9 mouse cellular contexts compared by ENCODE assay signal in the genomic region with DNA sequence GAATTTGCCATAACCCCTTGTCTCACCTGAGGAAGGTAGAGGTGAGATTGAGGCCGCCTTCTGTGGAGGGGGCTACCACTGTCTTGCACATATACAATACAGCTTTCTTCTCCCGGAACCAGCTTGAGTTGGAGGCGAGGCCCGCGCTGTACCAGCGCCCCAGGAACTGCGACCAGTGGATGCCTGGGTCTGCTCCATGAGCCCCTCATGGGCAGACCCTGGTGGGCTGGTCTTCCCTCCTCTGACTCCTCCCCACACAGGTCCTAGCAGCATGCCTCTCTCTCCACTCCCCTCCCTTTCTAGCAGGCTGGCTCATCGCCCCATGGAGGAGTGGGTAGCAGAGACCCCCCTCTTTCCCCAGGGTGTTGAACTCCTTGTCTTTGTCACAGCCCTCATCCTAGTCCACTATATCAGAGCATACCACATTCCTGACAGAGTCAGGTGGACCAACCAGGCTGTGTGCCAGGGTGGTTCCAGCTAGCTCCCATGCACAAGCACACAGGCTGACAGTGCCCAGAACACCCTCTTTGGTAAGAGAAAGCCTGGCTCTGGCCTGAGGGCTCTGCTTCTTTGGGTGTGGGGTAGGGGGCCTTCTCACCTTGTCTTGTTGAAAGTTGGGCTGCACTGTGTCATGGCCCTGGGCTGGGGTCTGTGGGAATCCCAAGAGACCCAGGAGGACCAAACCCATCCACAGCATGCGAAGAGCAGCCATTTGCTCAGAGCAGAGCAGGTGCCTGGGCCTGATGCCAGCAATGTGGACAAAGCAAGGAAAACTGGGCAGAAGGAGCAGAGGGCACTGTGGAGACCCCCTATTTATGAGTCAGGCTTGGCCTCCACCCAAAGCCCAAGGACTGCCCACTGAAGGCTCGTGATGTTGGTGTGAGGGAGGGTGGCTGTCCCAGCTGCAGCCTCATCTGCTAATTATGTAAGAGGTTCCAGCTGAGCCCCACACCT. TPM values are rescaled to one million over a fixed set of nuclear protein-coding genes. Genes with fewer than 3 reads are reported as not detected.
DNase-seq lines count a peak whose midpoint lies in the region; ATAC-seq and TF ChIP-seq lines count a peak whose summit lies in the region.
"Had no signal": no experiment of that assay in that cellular context is flagged by ENCODE, and none has a peak within 500 bp of the region (broad histone marks: within the 10 kb centered on the region; RNA-seq: fewer than 3 reads in every experiment).

No protein-coding gene starts in this region.

- H3K9me3 ChIP-seq in heart, embryonic 10.5 days: no peaks in the 10 kb centered on the region
- H3K9me3 ChIP-seq in heart, embryonic 11.5 days (replicated peaks; ENCODE audit: control insufficient read depth, low read length): no peaks in the 10 kb centered on the region
- no peaks in the 10 kb centered on the region for H3K9me3 ChIP-seq in stomach, embryonic 16.5 days (replicated peaks; ENCODE audit: control insufficient read depth, low read length)

- no peak overlapping the region for H3K9ac ChIP-seq in heart, embryonic 11.5 days (ENCODE audit: low read depth, low read length)
- no peak overlapping the region for H3K9ac ChIP-seq in stomach, embryonic 16.5 days (ENCODE audit: low read length)
- H3K9ac ChIP-seq: liver, embryonic 14.5 days had no signal

- 0 out of 2 replicates have a peak, but pooled peaks have one; percentile 36 for ATAC-seq in heart, embryonic 11.5 days (replicated peaks; ENCODE audit: insufficient number of reproducible peaks, low FRiP score, low TSS enrichment)
- ATAC-seq in stomach, embryonic 16.5 days (ENCODE audit: insufficient read depth, low FRiP score): 0 out of 2 replicates have a peak, but pooled peaks have one; percentile 34

- peaks cover 12% of the 10 kb centered on the region; the same call in 1 of the 2 replicates for H3K27me3 ChIP-seq in heart, embryonic 10.5 days (ENCODE audit: insufficient read depth, poor library complexity, severe bottlenecking)
- no peaks in the 10 kb centered on the region for H3K27me3 ChIP-seq in heart, embryonic 11.5 days (ENCODE audit: control insufficient read depth, insufficient read depth, low read length)
- no peaks in the 10 kb centered on the region; the same call in 1 of the 2 replicates for H3K27me3 ChIP-seq in stomach, embryonic 16.5 days (ENCODE audit: control insufficient read depth, insufficient read depth, low read length)

- TF ChIP-seq CTCF in brain, embryonic 14.5 days (IDR thresholded peaks at IDR 0.05; ENCODE audit: borderline replicate concordance, extremely low read depth, insufficient read depth, insufficient read length): no peak

- peaks cover 27% of the 10 kb centered on the region for H3K4me1 ChIP-seq in heart, embryonic 10.5 days
- H3K4me1 ChIP-seq in heart, embryonic 11.5 days (ENCODE audit: control insufficient read depth, insufficient read depth, low read length): peaks cover 6% of the 10 kb centered on the region
- no peaks in the 10 kb centered on the region; the same call in 1 of the 2 replicates for H3K4me1 ChIP-seq in stomach, embryonic 16.5 days (ENCODE audit: control insufficient read depth, insufficient read depth, low read length)

- H3K27ac ChIP-seq in heart, embryonic 10.5 days: no peak overlapping the region
- H3K27ac ChIP-seq in heart, embryonic 11.5 days (ENCODE audit: low read depth, low read length): no peak overlapping the region
- H3K27ac ChIP-seq in stomach, embryonic 16.5 days (ENCODE audit: low read length): no peak overlapping the region
- H3K27ac ChIP-seq: liver, embryonic 14.5 days had no signal

- peak; percentile 97 for DNase-seq in heart, adult 11 months
- DNase-seq in heart, embryonic 10.5 days (ENCODE audit: low spot score): no peak
- DNase-seq in brain, embryonic 14.5 days (ENCODE audit: low read depth): peak; percentile 88
- peak; percentile 33 to 69 for DNase-seq in layer of hippocampus, adult 18-20 months (ENCODE audit: low spot score in 2 of 2)
- DNase-seq in urinary bladder, adult 2 months (ENCODE audit: low spot score): no peak
- no peak for DNase-seq in embryo, embryonic 9.5 days (ENCODE audit: extremely low spot score)

- WGBS in heart, embryonic 10.5 days: 72% methylated on average over 10 of the region's 10 CpGs
- WGBS in heart, embryonic 11.5 days (ENCODE audit: insufficient replicate concordance): 68% methylated on average over 10 of the region's 10 CpGs
- WGBS in stomach, embryonic 16.5 days: 70% methylated on average over 10 of the region's 10 CpGs

- H3K4me3 ChIP-seq in heart, embryonic 10.5 days: no peak overlapping the region
- no peak overlapping the region for H3K4me3 ChIP-seq in heart, embryonic 11.5 days (ENCODE audit: low read depth, low read length)
- H3K4me3 ChIP-seq in stomach, embryonic 16.5 days (replicated peaks; ENCODE audit: low read length): no peak overlapping the region

- no peak overlapping the region for H3K4me2 ChIP-seq in heart, embryonic 11.5 days
- H3K4me2 ChIP-seq in stomach, embryonic 16.5 days (ENCODE audit: low read depth, low read length): no peak overlapping the region

- no peak for TF ChIP-seq POLR2A in brain, embryonic 14.5 days (IDR thresholded peaks at IDR 0.05; ENCODE audit: borderline replicate concordance, extremely low read depth, insufficient read depth, insufficient read length, poor library complexity, severe bottlenecking)

- H3K36me3 ChIP-seq in heart, embryonic 10.5 days: no peaks in the 10 kb centered on the region
- no peaks in the 10 kb centered on the region for H3K36me3 ChIP-seq in heart, embryonic 11.5 days (ENCODE audit: control insufficient read depth, insufficient read depth, low read length)
- no peaks in the 10 kb centered on the region for H3K36me3 ChIP-seq in stomach, embryonic 16.5 days (ENCODE audit: control insufficient read depth, insufficient read depth, low read length)

RNA-seq across cellular contexts. Expression of a gene that starts 0.6 kb away (rescaled TPM):
- polyA plus RNA-seq in heart, embryonic 10.5 days (2016; fragmentation: Nextera tagmentation; extraction: Ambion mirVana): 0.18 and 0.32 TPM in 2 replicates
- 60.4 and 73.5 TPM in 2 replicates for polyA plus RNA-seq in brain, embryonic 14.5 days (2012; rRNA removed)
- polyA plus RNA-seq in heart, embryonic 11.5 days (2014; fragmentation: Nextera tagmentation; extraction: Ambion mirVana): 0.66 and 1.1 TPM in 2 replicates
- 100 to 1,000 TPM; 572 to 608 TPM for total RNA-seq in layer of hippocampus, adult 18-20 months (2021)
- polyA plus RNA-seq in stomach, embryonic 16.5 days (2015; fragmentation: Nextera tagmentation; extraction: Ambion mirVana): 6.1 and 6.7 TPM in 2 replicates
- 0.38 and 0.74 TPM in 2 replicates for polyA plus RNA-seq in urinary bladder, adult 2 months (2012; rRNA removed)

RNA-seq across cellular contexts. Expression of a gene that starts 8.3 kb away (rescaled TPM):
- 15.6 and 17.7 TPM in 2 replicates for polyA plus RNA-seq in heart, embryonic 10.5 days (2016; fragmentation: Nextera tagmentation; extraction: Ambion mirVana)
- 109 and 142 TPM in 2 replicates for polyA plus RNA-seq in brain, embryonic 14.5 days (2012; rRNA removed)
- polyA plus RNA-seq in heart, embryonic 11.5 days (2014; fragmentation: Nextera tagmentation; extraction: Ambion mirVana): 16.5 and 20.0 TPM in 2 replicates
- 10 to 100 TPM; 56.7 to 61.3 TPM for total RNA-seq in layer of hippocampus, adult 18-20 months (2021)
- 44.1 and 49.4 TPM in 2 replicates for polyA plus RNA-seq in stomach, embryonic 16.5 days (2015; fragmentation: Nextera tagmentation; extraction: Ambion mirVana)
- 50.8 and 61.1 TPM in 2 replicates for polyA plus RNA-seq in urinary bladder, adult 2 months (2012; rRNA removed)

RNA-seq across cellular contexts. Expression of a gene that starts 12.6 kb away (rescaled TPM):
- 0.69 and 1.1 TPM in 2 replicates for polyA plus RNA-seq in heart, embryonic 10.5 days (2016; fragmentation: Nextera tagmentation; extraction: Ambion mirVana)
- 1.1 and 1.9 TPM in 2 replicates for polyA plus RNA-seq in brain, embryonic 14.5 days (2012; rRNA removed)
- 0.47 and 0.83 TPM in 2 replicates for polyA plus RNA-seq in heart, embryonic 11.5 days (2014; fragmentation: Nextera tagmentation; extraction: Ambion mirVana)
- 1 to 10 TPM in 1 of 2 experiments, under 1 TPM in 1; 0.66 to 1.0 TPM for total RNA-seq in layer of hippocampus, adult 18-20 months (2021)
- polyA plus RNA-seq in stomach, embryonic 16.5 days (2015; fragmentation: Nextera tagmentation; extraction: Ambion mirVana): 60.5 and 113 TPM in 2 replicates
- 0.69 and 2.2 TPM in 2 replicates for polyA plus RNA-seq in urinary bladder, adult 2 months (2012; rRNA removed)

RNA-seq across cellular contexts. Expression of a gene that starts 24.5 kb away (rescaled TPM):
- not detected in 2 replicates for polyA plus RNA-seq in heart, embryonic 10.5 days (2016; fragmentation: Nextera tagmentation; extraction: Ambion mirVana)
- not detected in 2 replicates for polyA plus RNA-seq in brain, embryonic 14.5 days (2012; rRNA removed)
- polyA plus RNA-seq in heart, embryonic 11.5 days (2014; fragmentation: Nextera tagmentation; extraction: Ambion mirVana): not detected in 2 replicates
- not detected for total RNA-seq in layer of hippocampus, adult 18-20 months (2021)
- not detected in 2 replicates for polyA plus RNA-seq in stomach, embryonic 16.5 days (2015; fragmentation: Nextera tagmentation; extraction: Ambion mirVana)
- polyA plus RNA-seq in urinary bladder, adult 2 months (2012; rRNA removed): not detected in 2 replicates
- polyA plus RNA-seq: liver, embryonic 14.5 days had no signal

RNA-seq across cellular contexts. Expression of a gene that starts 31.3 kb away (rescaled TPM):
- polyA plus RNA-seq in heart, embryonic 10.5 days (2016; fragmentation: Nextera tagmentation; extraction: Ambion mirVana): 86.0 and 92.1 TPM in 2 replicates
- 27.8 and 61.1 TPM in 2 replicates for polyA plus RNA-seq in brain, embryonic 14.5 days (2012; rRNA removed)
- 66.7 and 78.7 TPM in 2 replicates for polyA plus RNA-seq in heart, embryonic 11.5 days (2014; fragmentation: Nextera tagmentation; extraction: Ambion mirVana)
- total RNA-seq in layer of hippocampus, adult 18-20 months (2021): 100 to 1,000 TPM; 114 to 115 TPM
- 76.5 and 86.0 TPM in 2 replicates for polyA plus RNA-seq in stomach, embryonic 16.5 days (2015; fragmentation: Nextera tagmentation; extraction: Ambion mirVana)
- 15.1 and 36.1 TPM in 2 replicates for polyA plus RNA-seq in urinary bladder, adult 2 months (2012; rRNA removed)

Comparison
In these comparisons a context has a peak if more than half of its experiments do, and no peak if none do; other contexts are left out.
1. DNase-seq: peak in heart, adult 11 months (single experiment), brain, embryonic 14.5 days (single experiment) and layer of hippocampus, adult 18-20 months (2 of 2); none in heart, embryonic 10.5 days (single experiment), urinary bladder, adult 2 months (single experiment) and embryo, embryonic 9.5 days (single experiment).
2. RNA of a gene that starts 12.6 kb away (polyA plus RNA-seq): 60.5 to 113 TPM in stomach, embryonic 16.5 days; 0.69 to 2.2 TPM in urinary bladder, adult 2 months, 1.1 to 1.9 TPM in brain, embryonic 14.5 days, 0.69 to 1.1 TPM in heart, embryonic 10.5 days and 0.47 to 0.83 TPM in heart, embryonic 11.5 days; every median in the first group is over 10 times any median in the second.